Mouse (Mus musculus) forebrain, embryonic 14.5 days (tissue): ENCODE results near the gene Prkag2. TPM values are rescaled to one million over a fixed set of nuclear protein-coding genes. Genes with fewer than 3 reads are reported as not detected.

Experiments used
- ATAC-seq: fragments of 200-750 bp; cut with Nextera tagmentation; 2 replicates; pipeline ENCODE4 v1.8.0; 2017; ENCODE audit warnings: mild to moderate bottlenecking, moderate library complexity
- DNase-seq: peaks from one replicate; pipeline ENCODE4 v3.0.0-alpha.2; 2015; ENCODE audit warnings: low spot score
- H3K27ac ChIP-seq: fragments of 300-500 bp; sonication (generic); 2 replicates; pipeline ENCODE4 v1.5.1; 2014; ENCODE audit warnings: low read depth, mild to moderate bottlenecking, control low read depth, low read length, moderate library complexity
- H3K27me3 ChIP-seq: fragments of 300-500 bp; sonication (generic); replicated peaks from 2 replicates; pipeline ENCODE4 v1.6.1; 2014; ENCODE audit warnings: low read length, control low read depth, mixed read lengths; ENCODE audit not compliant: control insufficient read depth, insufficient read depth
- H3K36me3 ChIP-seq: fragments of 300-500 bp; sonication (generic); 2 replicates; pipeline ENCODE4 v1.6.1; 2014; ENCODE audit warnings: low read length, control low read depth; ENCODE audit not compliant: control insufficient read depth, insufficient read depth
- H3K4me1 ChIP-seq: fragments of 300-500 bp; sonication (generic); 2 replicates; pipeline ENCODE4 v1.6.1; 2014; ENCODE audit warnings: antibody characterized with exemption, low read length, control low read depth; ENCODE audit not compliant: control insufficient read depth, insufficient read depth
- H3K4me2 ChIP-seq: fragments of 300-500 bp; sonication (generic); 2 replicates; pipeline ENCODE4 v1.6.1; 2014; ENCODE audit warnings: mild to moderate bottlenecking, control low read depth, low read length
- H3K4me3 ChIP-seq: fragments of 300-500 bp; sonication (generic); 2 replicates; pipeline ENCODE4 v1.5.1; 2014; ENCODE audit warnings: low read depth, low read length, control low read depth
- H3K9ac ChIP-seq: fragments of 300-500 bp; sonication (generic); 2 replicates; pipeline ENCODE4 v1.6.1; 2014; ENCODE audit warnings: mild to moderate bottlenecking, low read length, control low read depth, moderate library complexity
- H3K9me3 ChIP-seq: fragments of 300-500 bp; sonication (generic); replicated peaks from 2 replicates; pipeline ENCODE4 v1.6.1; 2016; ENCODE audit warnings: low read length, control low read depth, mixed read lengths; ENCODE audit not compliant: control insufficient read depth
- WGBS: fragments of 180-500 bp; shearing (Covaris S2); extraction: QIAGEN DNeasy Blood & Tissue Kit; methylation state at CpG from one replicate; pipeline ENCODE4 v1.1.7; 2014; 5-methylcytosine and 5-hydroxymethylcytosine counted together
- polyA plus RNA-seq: library from polyadenylated mRNA; unstranded; fragments of >200 nt; fragmentation: Nextera tagmentation; extraction: Ambion mirVana; gene quantifications from 2 replicates; pipeline ENCODE4 v1.2.1, GENCODE M21; 2014

The Prkag2 gene
- polyA plus RNA-seq, 1 experiment from 2014 or later: 80.6 TPM

DNA sequence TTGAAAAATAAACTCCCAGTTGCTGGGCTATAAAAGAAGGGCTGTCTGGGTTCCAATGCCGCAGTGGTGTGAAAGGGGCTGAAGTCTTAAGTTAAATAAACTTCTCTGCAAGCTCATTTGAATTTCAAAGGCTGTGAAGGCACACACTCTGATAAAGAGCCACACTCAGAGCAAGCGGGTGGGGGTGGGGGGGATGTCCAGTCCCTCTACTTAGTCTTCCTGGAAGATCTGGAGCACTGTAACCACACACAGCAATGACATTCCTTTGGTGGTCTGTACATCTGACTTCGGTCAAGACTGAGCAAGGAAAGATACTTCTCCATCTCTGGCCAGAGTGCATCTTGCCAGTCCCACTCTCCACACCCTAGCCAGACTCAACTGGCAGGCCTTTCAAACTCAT is 91.5 kb downstream of the Prkag2 start:
- H3K27ac ChIP-seq: no peak overlapping the region
- 0 out of 2 replicates have a peak, but pooled peaks cover 3% of the 10 kb centered on the region for H3K4me1 ChIP-seq
- no peak overlapping the region; the same call in 1 of the 2 replicates for H3K9ac ChIP-seq
- ATAC-seq: no peak
- H3K36me3 ChIP-seq: no peaks in the 10 kb centered on the region
- H3K4me2 ChIP-seq: no peak overlapping the region
- 36% methylated on average over 3 of the region's 3 CpGs for WGBS
- no peaks in the 10 kb centered on the region for H3K27me3 ChIP-seq
- H3K9me3 ChIP-seq: no peaks in the 10 kb centered on the region
- DNase-seq: no peak
- no peak overlapping the region for H3K4me3 ChIP-seq

DNA sequence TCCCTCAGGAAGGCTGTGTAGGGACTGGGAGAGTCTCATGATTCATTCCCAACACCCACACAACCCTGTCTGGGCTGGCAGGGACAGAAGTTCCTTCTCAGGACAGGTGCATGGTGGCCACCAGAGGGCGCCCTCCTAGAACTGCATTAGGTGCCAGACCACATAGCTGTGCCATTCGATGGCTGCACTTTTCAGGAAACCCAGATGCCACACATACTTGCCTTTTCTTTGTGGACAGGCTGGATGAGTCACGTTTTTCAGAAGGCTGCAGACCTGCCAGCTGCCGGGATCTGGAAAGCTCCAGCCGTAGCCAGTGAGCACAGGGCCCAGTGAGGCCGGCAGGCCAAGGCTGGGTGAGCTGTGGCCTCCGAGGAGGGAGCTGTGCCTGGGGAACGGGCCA is 93.6 kb downstream of the Prkag2 start:
- H3K27me3 ChIP-seq: no peaks in the 10 kb centered on the region
- no peak overlapping the region for H3K27ac ChIP-seq
- H3K9me3 ChIP-seq: no peaks in the 10 kb centered on the region
- H3K4me1 ChIP-seq: 0 out of 2 replicates have a peak, but pooled peaks cover 3% of the 10 kb centered on the region
- no peaks in the 10 kb centered on the region for H3K36me3 ChIP-seq
- WGBS: 40% methylated on average over 8 of the region's 8 CpGs
- H3K9ac ChIP-seq: no peak overlapping the region
- ATAC-seq (peak; percentile 49), DNase-seq (peak; percentile 83)
- no peak overlapping the region for H3K4me2 ChIP-seq
- H3K4me3 ChIP-seq: no peak overlapping the region

DNA sequence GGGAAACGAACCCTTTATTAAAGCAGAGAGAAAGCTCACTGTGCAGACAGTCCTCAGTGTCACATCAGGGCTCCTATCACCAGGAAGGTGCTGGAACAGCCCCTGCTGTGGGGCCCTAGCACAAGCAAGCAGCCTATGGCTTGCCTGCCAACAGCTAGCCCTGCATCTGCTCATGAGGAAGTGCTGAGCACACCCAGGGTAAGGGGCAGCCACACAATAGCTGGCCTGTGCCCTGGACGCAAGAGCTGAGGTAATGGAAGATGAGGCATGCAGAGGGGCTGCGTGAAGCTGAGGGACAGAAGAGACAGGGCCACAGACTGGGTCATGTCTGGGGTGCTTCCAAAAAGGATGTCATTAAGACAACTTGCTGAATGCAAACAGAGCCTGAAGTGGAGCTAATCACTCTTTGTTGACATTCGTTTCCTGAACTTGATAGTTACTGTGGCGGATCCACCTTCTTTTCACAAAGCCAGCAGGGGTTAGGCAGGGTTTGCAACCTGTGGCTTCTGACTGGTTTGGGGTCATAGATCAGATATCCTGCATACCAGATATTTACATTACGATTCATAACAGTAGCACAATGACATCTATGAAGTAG is 94.8 kb downstream of the Prkag2 start:
- H3K9me3 ChIP-seq: no peaks in the 10 kb centered on the region
- no peak overlapping the region for H3K4me2 ChIP-seq
- no peak overlapping the region for H3K9ac ChIP-seq
- H3K27me3 ChIP-seq: no peaks in the 10 kb centered on the region
- no peak overlapping the region for H3K27ac ChIP-seq
- no peaks in the 10 kb centered on the region for H3K4me1 ChIP-seq
- H3K4me3 ChIP-seq: no peak overlapping the region
- DNase-seq (no peak), ATAC-seq (no peak)
- WGBS: 46% methylated on average over 6 of the region's 6 CpGs
- no peaks in the 10 kb centered on the region for H3K36me3 ChIP-seq

DNA sequence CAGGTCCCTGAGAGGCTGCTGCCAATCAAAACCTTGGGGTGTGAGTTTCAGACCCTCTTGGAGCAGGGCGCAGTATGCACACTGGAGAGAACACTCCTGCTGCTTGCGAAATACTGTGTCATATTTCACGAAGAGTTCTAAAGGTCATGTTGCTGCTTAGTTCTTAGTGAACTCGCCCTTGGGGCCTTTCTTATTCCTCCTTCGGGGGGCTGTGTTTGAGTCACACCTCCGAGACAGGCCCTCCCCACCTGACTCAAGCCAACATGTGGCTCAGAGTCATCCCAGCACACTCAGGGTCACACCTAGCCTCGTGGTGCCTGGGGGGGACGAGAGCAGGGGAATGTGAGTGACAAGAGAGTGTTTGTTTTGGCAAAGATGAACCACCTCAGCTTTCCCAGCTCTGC is 99.0 kb downstream of the Prkag2 start:
- ATAC-seq (no peak), DNase-seq (no peak)
- no peaks in the 10 kb centered on the region for H3K4me1 ChIP-seq
- no peaks in the 10 kb centered on the region for H3K36me3 ChIP-seq
- no peaks in the 10 kb centered on the region for H3K9me3 ChIP-seq
- no peaks in the 10 kb centered on the region for H3K27me3 ChIP-seq
- 73% methylated on average over 8 of the region's 8 CpGs for WGBS
- H3K9ac ChIP-seq: no peak overlapping the region
- no peak overlapping the region for H3K4me2 ChIP-seq
- no peak overlapping the region for H3K27ac ChIP-seq
- no peak overlapping the region for H3K4me3 ChIP-seq

DNA sequence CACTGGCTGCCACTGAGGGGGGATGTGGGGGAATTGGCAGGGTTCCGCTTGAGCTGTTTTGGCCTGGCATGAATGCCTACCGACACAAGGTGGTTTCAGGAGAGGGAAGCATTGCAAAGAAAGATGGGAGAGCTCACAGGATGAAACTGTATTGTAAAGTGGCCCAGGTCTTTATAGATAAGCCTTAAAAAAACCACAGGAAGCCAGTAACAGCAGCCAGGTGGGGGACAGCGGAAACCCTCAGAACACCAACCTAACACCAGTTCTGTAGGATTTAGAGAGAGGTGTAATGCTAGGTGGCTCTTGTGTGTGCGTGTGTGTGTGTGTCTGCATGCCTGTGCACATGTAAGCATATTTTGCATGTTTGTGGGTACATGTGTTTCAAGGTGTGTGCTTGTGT is 101.1 kb downstream of the Prkag2 start:
- Histone ChIP-seq H3K4me3 (no peak overlapping the region), H3K9me3 (no peaks in the 10 kb centered on the region), H3K27ac (no peak overlapping the region), H3K27me3 (no peaks in the 10 kb centered on the region), H3K36me3 (no peaks in the 10 kb centered on the region), H3K4me2 (no peak overlapping the region), H3K9ac (no peak overlapping the region), H3K4me1 (no peaks in the 10 kb centered on the region; the same call in 1 of the 2 replicates)
- no peak for ATAC-seq
- no peak for DNase-seq
- WGBS: 69% methylated on average over 4 of the region's 4 CpGs

DNA sequence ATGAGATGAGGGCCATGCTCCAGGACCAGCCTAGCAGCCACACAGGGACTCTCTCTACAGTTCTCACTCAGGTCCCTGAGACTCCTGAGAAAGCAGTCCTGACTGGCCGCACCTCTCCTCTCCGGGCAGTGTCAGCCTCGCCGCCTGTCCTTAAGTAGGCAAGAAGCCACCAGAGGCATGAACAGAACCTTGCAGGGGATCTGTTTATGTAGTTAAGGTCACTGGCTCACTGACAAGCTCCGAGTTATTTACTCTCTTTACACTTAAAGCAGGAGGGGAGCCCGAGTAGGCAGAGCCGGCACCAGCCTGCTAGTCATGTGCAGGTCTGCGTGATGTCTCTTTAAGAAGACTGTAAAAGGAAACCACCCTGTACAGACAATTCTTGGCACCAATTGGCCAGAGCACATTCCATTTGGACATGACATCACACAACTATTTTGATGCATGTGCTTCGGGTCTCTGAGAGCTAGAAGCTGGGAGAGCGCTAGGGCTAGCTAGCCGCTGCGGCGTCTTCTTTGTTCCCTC is 104.8 kb downstream of the Prkag2 start:
- no peaks in the 10 kb centered on the region for H3K9me3 ChIP-seq
- no peak overlapping the region for H3K4me3 ChIP-seq
- H3K9ac ChIP-seq: no peak overlapping the region
- H3K27ac ChIP-seq: no peak overlapping the region
- 0 out of 2 replicates have a peak, but pooled peaks have one; percentile 54 for ATAC-seq
- no peaks in the 10 kb centered on the region for H3K27me3 ChIP-seq
- H3K4me1 ChIP-seq: no peaks in the 10 kb centered on the region; the same call in 1 of the 2 replicates
- WGBS: 75% methylated on average over 13 of the region's 13 CpGs
- H3K36me3 ChIP-seq: no peaks in the 10 kb centered on the region
- H3K4me2 ChIP-seq: no peak overlapping the region; the same call in 1 of the 2 replicates
- DNase-seq: peak; percentile 68

DNA sequence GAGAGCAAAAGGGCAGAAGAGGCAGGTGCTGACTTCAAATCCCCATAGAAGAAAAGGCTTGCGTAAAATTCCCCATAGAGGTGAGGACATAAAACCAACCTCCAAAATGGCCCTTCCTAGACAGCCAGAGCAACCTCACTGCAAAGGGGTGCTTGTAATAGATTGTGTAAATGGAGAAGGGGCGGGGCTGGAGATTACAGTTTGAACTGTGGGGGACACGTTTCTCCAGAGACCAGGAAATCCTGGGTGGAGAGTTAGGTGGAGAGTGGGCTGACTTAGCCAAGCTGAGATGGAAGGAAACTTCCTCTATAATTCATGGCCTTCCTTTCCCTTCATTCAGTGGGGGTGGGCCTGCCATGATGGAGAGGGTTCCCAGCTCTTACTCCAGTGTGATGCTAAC is 107.3 kb downstream of the Prkag2 start:
- no peaks in the 10 kb centered on the region for H3K27me3 ChIP-seq
- no peaks in the 10 kb centered on the region for H3K9me3 ChIP-seq
- H3K36me3 ChIP-seq: no peaks in the 10 kb centered on the region
- DNase-seq (no peak), ATAC-seq (no peak)
- H3K4me3 ChIP-seq: no peak overlapping the region
- H3K4me2 ChIP-seq: no peak overlapping the region
- no peak overlapping the region for H3K27ac ChIP-seq
- H3K9ac ChIP-seq: no peak overlapping the region
- no peaks in the 10 kb centered on the region; the same call in 1 of the 2 replicates for H3K4me1 ChIP-seq
- 68% methylated on average over 3 of the region's 3 CpGs for WGBS

DNA sequence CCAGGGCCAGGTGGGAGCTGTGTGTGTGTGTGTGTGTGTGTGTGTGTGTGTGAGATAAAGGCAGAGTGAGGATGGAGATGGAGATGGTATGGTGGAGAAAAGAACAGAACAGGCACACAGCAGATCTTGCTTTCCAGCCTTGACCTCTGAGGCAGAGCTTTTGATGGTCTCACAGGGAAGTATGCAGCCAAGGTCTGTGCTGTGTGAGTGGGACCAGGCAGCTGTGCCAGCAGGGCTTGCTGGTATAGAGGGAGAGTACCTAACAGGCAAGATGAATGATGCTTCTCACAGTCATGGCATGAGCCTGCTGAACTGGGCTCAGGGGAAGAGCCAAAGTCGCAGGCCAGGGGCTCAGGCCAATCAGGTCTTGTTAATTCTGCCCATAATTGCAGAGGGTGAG is 108.9 kb downstream of the Prkag2 start:
- Histone ChIP-seq H3K4me2 (no peak overlapping the region), H3K4me3 (no peak overlapping the region), H3K9me3 (no peaks in the 10 kb centered on the region), H3K36me3 (no peaks in the 10 kb centered on the region), H3K27me3 (no peaks in the 10 kb centered on the region), H3K27ac (no peak overlapping the region), H3K9ac (no peak overlapping the region), H3K4me1 (no peaks in the 10 kb centered on the region; the same call in 1 of the 2 replicates)
- 87% methylated on average over 1 of the region's 1 CpGs for whole genome bisulfite sequencing
- ATAC-seq (no peak), DNase-seq (no peak)

DNA sequence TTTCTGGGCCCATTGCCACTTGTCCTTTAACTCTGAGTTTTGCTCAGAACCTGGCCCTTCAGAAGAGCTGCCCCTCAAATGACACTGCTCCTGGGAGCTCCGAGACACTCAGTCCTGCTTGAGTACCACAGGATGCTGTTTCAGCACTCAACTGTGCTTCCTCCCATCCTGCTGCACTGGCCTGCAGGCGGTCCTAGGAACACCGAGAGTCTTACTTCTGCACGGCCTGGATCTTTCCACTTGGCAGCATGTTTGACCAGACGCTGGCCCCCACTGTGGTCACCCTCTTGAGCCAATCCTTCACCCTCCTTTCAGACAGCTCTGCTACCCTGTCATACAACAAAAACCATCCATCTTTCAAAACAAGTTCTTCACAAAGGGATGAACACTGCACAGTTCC is 110.0 kb downstream of the Prkag2 start:
- no peaks in the 10 kb centered on the region for H3K9me3 ChIP-seq
- H3K9ac ChIP-seq: no peak overlapping the region
- ATAC-seq (no peak), DNase-seq (no peak)
- H3K27ac ChIP-seq: no peak overlapping the region
- 87% methylated on average over 5 of the region's 5 CpGs for WGBS
- H3K4me3 ChIP-seq: no peak overlapping the region
- H3K4me2 ChIP-seq: no peak overlapping the region
- no peaks in the 10 kb centered on the region for H3K27me3 ChIP-seq
- H3K36me3 ChIP-seq: no peaks in the 10 kb centered on the region
- no peaks in the 10 kb centered on the region; the same call in none of the 2 replicates for H3K4me1 ChIP-seq
